Mouse (Mus musculus): ENCODE measurements around the gene Epn2. TPM values are rescaled to one million over a fixed set of nuclear protein-coding genes. Genes with fewer than 3 reads are reported as not detected.

The Epn2 gene
- 0.14 TPM for polyA plus RNA-seq (2017; shearing (Covaris generic))

GRCm38 (mm10) chr11:61578983-61579877, at the start of gene Epn2:
Gene Epn2, minus strand, starts transcription at chr11:61579687.

GRCm38 (mm10) chr11:61504713-61505257, 74.7 kb downstream of the Epn2 start, which contains the start of gene B9d1:
Gene B9d1, plus strand, starts transcription at chr11:61505144.

DNA sequence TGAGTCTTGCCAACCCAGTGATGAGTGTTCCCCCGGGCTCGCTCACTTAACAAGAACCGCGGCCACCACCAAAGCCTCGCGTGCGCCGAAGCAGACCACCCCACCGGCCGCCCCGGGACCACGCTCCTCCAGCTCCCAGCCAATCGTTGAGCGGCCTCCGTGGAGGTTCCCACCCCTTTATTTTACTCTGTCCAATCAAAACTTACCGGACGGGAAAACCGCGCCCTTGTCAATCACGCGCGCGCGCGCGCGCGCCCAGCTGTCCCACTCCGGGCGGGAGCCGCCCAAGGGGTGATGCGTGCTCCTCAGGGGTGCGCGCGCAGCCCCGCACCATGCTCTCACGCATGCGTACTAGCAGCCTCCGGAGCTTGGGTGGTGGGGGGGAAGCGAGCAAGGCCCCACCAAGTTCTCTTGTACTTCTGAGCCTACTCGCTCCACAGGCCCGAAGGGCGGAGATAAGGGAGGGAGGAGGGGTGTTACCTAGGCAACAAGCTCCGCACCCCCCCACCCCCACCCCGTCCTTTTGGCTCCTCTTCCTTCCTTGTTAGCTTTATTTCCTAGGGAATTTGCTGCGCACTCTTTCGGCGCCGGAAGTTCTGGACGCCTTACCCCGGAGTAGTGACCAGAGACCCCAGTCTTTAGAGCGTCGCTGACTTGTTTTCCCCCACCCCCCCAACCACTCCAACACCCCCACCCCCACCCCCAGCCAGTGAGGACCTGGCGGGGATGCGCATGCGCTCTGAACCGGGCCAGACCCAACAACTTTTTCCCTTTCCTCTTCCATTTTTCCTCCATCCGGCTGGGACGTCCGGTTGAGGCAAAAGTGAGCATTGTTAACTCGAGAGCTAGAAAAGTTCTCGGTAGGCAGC, 85.1 kb downstream of the Epn2 start, which contains the start of gene Mapk7:
Gene Mapk7 (minus strand): TSS at position 278 of the 869 bp plus-strand sequence.

GRCm38 (mm10) chr11:61484613-61485540, 94.6 kb downstream of the Epn2 start, which contains the start of gene Mfap4:
Gene Mfap4, plus strand, starts transcription at chr11:61485431.

Other genes with a start within 250 kb of the Epn2 start
- gene Slc47a2, start 236.8 kb downstream of the Epn2 start, polyA plus RNA-seq (2017; shearing (Covaris generic)), result not detected
- not detected for gene Slc47a1, start 201.3 kb downstream of the Epn2 start, polyA plus RNA-seq (2017; shearing (Covaris generic))
- gene Rnf112, start 125.6 kb downstream of the Epn2 start, polyA plus RNA-seq (2017; shearing (Covaris generic)), result not detected
- not detected for gene Mfap4, start 94.3 kb downstream of the Epn2 start, polyA plus RNA-seq (2017; shearing (Covaris generic))
- 19.5 TPM for gene Mapk7, start 85.3 kb downstream of the Epn2 start, polyA plus RNA-seq (2017; shearing (Covaris generic))
- gene B9d1, start 74.5 kb downstream of the Epn2 start, polyA plus RNA-seq (2017; shearing (Covaris generic)), result not detected
- 220 TPM for gene Grap, start 73.6 kb upstream of the Epn2 start, polyA plus RNA-seq (2017; shearing (Covaris generic))
- not detected for gene Fam83g, start 104.4 kb upstream of the Epn2 start, polyA plus RNA-seq (2017; shearing (Covaris generic))
- not detected for gene Slc5a10, start 141.1 kb upstream of the Epn2 start, polyA plus RNA-seq (2017; shearing (Covaris generic))
- 25.9 TPM for gene Prpsap2, start 182.4 kb upstream of the Epn2 start, polyA plus RNA-seq (2017; shearing (Covaris generic))

Measured in naive thymus-derived CD4-positive, alpha-beta T cell, adult 5 months (primary cell).